Mouse (Mus musculus): ENCODE measurements around the gene Ogdhl. TPM values are rescaled to one million over a fixed set of nuclear protein-coding genes. Genes with fewer than 3 reads are reported as not detected.

The Ogdhl gene
- polyA plus RNA-seq (2014; fragmentation: Illumina TruSeq; extraction: RNeasy Lipid Tissue Mini Kit (QIAGEN cat#74804); ENCODE audit: low read depth, low replicate concordance): 0.61 TPM

DNA sequence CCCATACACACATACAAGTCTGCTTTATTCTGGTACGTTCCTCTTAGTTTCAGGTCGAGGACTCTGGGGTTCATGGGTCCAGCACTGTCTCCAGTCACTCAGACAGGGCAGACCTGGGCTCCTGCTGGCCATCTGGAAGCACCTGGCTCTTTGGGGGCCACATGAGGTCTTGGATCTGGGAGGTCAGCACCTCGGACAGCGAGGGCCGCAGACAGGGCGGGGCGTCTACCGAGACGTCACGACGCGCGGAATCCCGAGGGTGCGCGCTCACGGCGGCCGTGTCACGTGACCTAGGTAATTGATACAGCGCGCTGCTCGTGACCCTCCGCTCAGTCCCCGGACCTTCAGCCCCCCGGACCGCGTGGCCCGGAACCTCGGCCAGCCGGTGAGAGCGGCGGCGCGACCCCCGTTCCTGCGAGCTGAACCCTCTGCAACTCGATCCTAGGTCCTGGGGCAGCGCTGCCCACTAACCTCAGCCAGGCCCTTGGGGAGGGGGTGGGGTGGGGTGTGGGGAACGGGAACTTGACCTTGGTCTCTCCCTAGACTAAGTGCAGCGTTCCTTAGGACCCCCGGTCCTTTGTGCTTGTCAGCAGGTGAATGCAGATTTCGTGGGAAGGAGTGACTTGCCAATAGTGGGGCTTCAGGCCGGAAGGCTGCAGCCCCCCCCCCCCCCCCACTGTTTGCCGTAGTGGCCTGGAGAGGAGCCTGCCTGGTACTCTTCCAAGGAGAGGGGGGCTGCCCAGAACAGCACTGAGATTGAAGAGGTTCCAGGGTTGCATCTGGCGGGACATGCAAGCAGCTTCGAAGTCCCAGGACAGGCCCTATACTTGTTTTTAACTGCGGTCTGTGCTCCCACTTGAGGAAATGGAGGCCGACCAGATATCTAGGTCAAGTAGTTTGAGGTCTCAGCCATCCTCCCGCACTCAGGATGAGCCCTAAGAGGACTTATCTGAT is at the start of gene Ogdhl:
Gene Ogdhl (plus strand): TSS at position 288 of the 954 bp plus-strand sequence.

DNA sequence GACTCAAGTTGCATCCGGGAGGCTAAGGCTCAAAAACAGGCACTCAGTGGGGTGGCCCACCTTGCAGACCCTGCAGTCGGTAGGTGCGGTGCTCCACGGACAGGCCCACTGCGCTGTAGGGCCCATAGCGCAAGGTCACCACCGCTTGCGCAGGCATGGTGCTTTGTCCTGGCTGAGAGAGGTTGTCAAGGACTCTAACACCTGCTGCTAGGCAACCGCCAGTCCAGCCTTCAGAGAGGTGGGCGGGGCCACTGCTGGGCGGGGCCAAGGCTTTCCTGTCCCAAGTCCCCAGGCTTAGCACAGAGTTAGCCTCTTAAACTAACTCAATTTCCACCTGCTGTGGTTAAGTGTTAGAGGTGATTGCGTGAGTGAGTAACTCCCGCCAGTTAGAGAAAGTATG is 66.4 kb downstream of the Ogdhl start, which contains the start of gene 1700024G13Rik:
Gene 1700024G13Rik (minus strand): TSS at position 196 of the 400 bp plus-strand sequence.

Other genes starting within 250 kb of the Ogdhl start
- 92.2 TPM for gene Oxnad1, start 236.6 kb upstream of the Ogdhl start, polyA plus RNA-seq (2014; fragmentation: Illumina TruSeq; extraction: RNeasy Lipid Tissue Mini Kit (QIAGEN cat#74804); ENCODE audit: low read depth, low replicate concordance)
- gene Dph3, start 236.3 kb upstream of the Ogdhl start, polyA plus RNA-seq (2014; fragmentation: Illumina TruSeq; extraction: RNeasy Lipid Tissue Mini Kit (QIAGEN cat#74804); ENCODE audit: low read depth, low replicate concordance): 52.0 TPM
- gene Msmb, start 180.0 kb upstream of the Ogdhl start, polyA plus RNA-seq (2014; fragmentation: Illumina TruSeq; extraction: RNeasy Lipid Tissue Mini Kit (QIAGEN cat#74804); ENCODE audit: low read depth, low replicate concordance): not detected
- 258 TPM for gene Ncoa4, start 162.2 kb upstream of the Ogdhl start, polyA plus RNA-seq (2014; fragmentation: Illumina TruSeq; extraction: RNeasy Lipid Tissue Mini Kit (QIAGEN cat#74804); ENCODE audit: low read depth, low replicate concordance)
- 198 TPM for gene Timm23, start 120.1 kb upstream of the Ogdhl start, polyA plus RNA-seq (2014; fragmentation: Illumina TruSeq; extraction: RNeasy Lipid Tissue Mini Kit (QIAGEN cat#74804); ENCODE audit: low read depth, low replicate concordance)
- gene Parg, start 120.1 kb upstream of the Ogdhl start, polyA plus RNA-seq (2014; fragmentation: Illumina TruSeq; extraction: RNeasy Lipid Tissue Mini Kit (QIAGEN cat#74804); ENCODE audit: low read depth, low replicate concordance): 48.9 TPM
- not detected for gene 1700024G13Rik, start 66.4 kb downstream of the Ogdhl start, polyA plus RNA-seq (2014; fragmentation: Illumina TruSeq; extraction: RNeasy Lipid Tissue Mini Kit (QIAGEN cat#74804); ENCODE audit: low read depth, low replicate concordance)
- not detected for gene Slc18a3, start 142.8 kb downstream of the Ogdhl start, polyA plus RNA-seq (2014; fragmentation: Illumina TruSeq; extraction: RNeasy Lipid Tissue Mini Kit (QIAGEN cat#74804); ENCODE audit: low read depth, low replicate concordance)
- gene Chat, start 144.0 kb downstream of the Ogdhl start, polyA plus RNA-seq (2014; fragmentation: Illumina TruSeq; extraction: RNeasy Lipid Tissue Mini Kit (QIAGEN cat#74804); ENCODE audit: low read depth, low replicate concordance): not detected
- gene Ercc6, start 191.5 kb downstream of the Ogdhl start, polyA plus RNA-seq (2014; fragmentation: Illumina TruSeq; extraction: RNeasy Lipid Tissue Mini Kit (QIAGEN cat#74804); ENCODE audit: low read depth, low replicate concordance): 7.7 TPM

Measured in kidney, adult 10 weeks (tissue).